8 mouse cellular contexts compared by ENCODE assay signal in genomic region chr19:30295263-30295704, GRCm38 (mm10).
DNase-seq lines count a peak whose midpoint lies in the region; ATAC-seq lines count a peak whose summit lies in the region.

No protein-coding gene starts in this region.

- no peaks in the 10 kb centered on the region for H3K4me1 ChIP-seq in forebrain, embryonic 16.5 days (replicated peaks; ENCODE audit: control insufficient read depth, insufficient read depth, low read length)
- H3K4me1 ChIP-seq in midbrain, embryonic 10.5 days: no peaks in the 10 kb centered on the region

- H3K9ac ChIP-seq in forebrain, embryonic 16.5 days (replicated peaks; ENCODE audit: low read depth, low read length): no peak overlapping the region

- H3K27me3 ChIP-seq in forebrain, embryonic 16.5 days (replicated peaks; ENCODE audit: control insufficient read depth, insufficient read depth, low read length): no peaks in the 10 kb centered on the region
- H3K27me3 ChIP-seq in midbrain, embryonic 10.5 days (ENCODE audit: low read depth, poor library complexity, severe bottlenecking): no peaks in the 10 kb centered on the region

- H3K27ac ChIP-seq in forebrain, embryonic 16.5 days (ENCODE audit: low read length): no peak overlapping the region
- no peak overlapping the region for H3K27ac ChIP-seq in midbrain, embryonic 10.5 days (replicated peaks)

- H3K9me3 ChIP-seq in forebrain, embryonic 16.5 days (ENCODE audit: control insufficient read depth, low read length): no peaks in the 10 kb centered on the region
- H3K9me3 ChIP-seq in midbrain, embryonic 10.5 days (replicated peaks): no peaks in the 10 kb centered on the region

- H3K4me3 ChIP-seq in forebrain, embryonic 16.5 days (replicated peaks; ENCODE audit: low read length): peak overlapping the region; percentile 7; the same call in 1 of the 2 replicates
- no peak overlapping the region for H3K4me3 ChIP-seq in midbrain, embryonic 10.5 days

- ATAC-seq in forebrain, embryonic 16.5 days: peak; percentile 75

- H3K36me3 ChIP-seq in forebrain, embryonic 16.5 days (ENCODE audit: control insufficient read depth, insufficient read depth): no peaks in the 10 kb centered on the region
- no peaks in the 10 kb centered on the region for H3K36me3 ChIP-seq in midbrain, embryonic 10.5 days

- peak overlapping the region; percentile 27; the same call in 1 of the 2 replicates for H3K4me2 ChIP-seq in forebrain, embryonic 16.5 days (ENCODE audit: low read length)

- peak; percentile 4 to 38 for DNase-seq in cerebellum, postnatal 25 days
- DNase-seq in cerebellum, postnatal 36 days: no peak
- DNase-seq in ES-CJ7 (ENCODE audit: low read depth, low spot score): peak; percentile 35
- DNase-seq in kidney, postnatal 10 days: peak; percentile 60
- peak; percentile 19 for DNase-seq in midbrain, embryonic 10.5 days (ENCODE audit: low spot score)
- DNase-seq in urinary bladder, adult 2 months (ENCODE audit: low spot score): no peak
- DNase-seq in gastrocnemius, adult 18-20 months (ENCODE audit: low spot score): no peak

- 33% methylated on average over 15 of the region's 15 CpGs for WGBS in forebrain, embryonic 16.5 days
- 48% methylated on average over 15 of the region's 15 CpGs for WGBS in midbrain, embryonic 10.5 days

Comparison
In these comparisons a context has a peak if more than half of its experiments do, and no peak if none do; other contexts are left out.
1. DNase-seq: peak in cerebellum, postnatal 25 days (2 of 2), ES-CJ7 (single experiment), kidney, postnatal 10 days (single experiment) and midbrain, embryonic 10.5 days (single experiment); none in cerebellum, postnatal 36 days (0 of 2), urinary bladder, adult 2 months (single experiment) and gastrocnemius, adult 18-20 months (single experiment).